Mouse (Mus musculus) liver, embryonic 14.5 days (tissue): ENCODE data around the gene Plcb2. TPM values are rescaled to one million over a fixed set of nuclear protein-coding genes. Genes with fewer than 3 reads are reported as not detected.

Experiments used
- ATAC-seq: fragments of 200-750 bp; cut with Nextera tagmentation; 2 replicates; pipeline ENCODE4 v1.8.0; 2017; ENCODE audit warnings: moderate number of reproducible peaks, mild to moderate bottlenecking, moderate library complexity; ENCODE audit not compliant: insufficient read depth
- DNase-seq, 3 experiments: peaks; one replicate each; pipeline ENCODE4 v3.0.0-alpha.2; 2012 to 2013; ENCODE audit warnings: low read depth in 3 of 3, low spot score in 3 of 3
- H3K27ac ChIP-seq: fragments of 300-500 bp; sonication (generic); 2 replicates; pipeline ENCODE4 v1.5.1; 2014; ENCODE audit warnings: moderate library complexity, mild to moderate bottlenecking, control low read depth, inconsistent platforms
- H3K27me3 ChIP-seq: fragments of 300-500 bp; sonication (generic); 2 replicates; pipeline ENCODE4 v1.6.1; 2014; ENCODE audit warnings: mild to moderate bottlenecking, low read length, moderate library complexity; ENCODE audit not compliant: control insufficient read depth, insufficient read depth
- H3K36me3 ChIP-seq: fragments of 300-500 bp; sonication (generic); replicated peaks from 2 replicates; pipeline ENCODE4 v1.6.1; 2014; ENCODE audit warnings: low read depth; ENCODE audit not compliant: control insufficient read depth, insufficient read depth
- H3K4me1 ChIP-seq, 2 experiments: fragments of 200-500 bp in 1 of 2; fragments of 300-500 bp in 1 of 2; sonication (generic) in 1 of 2; replicated peaks; 2 replicates each; pipeline ENCODE4 v1.6.1; 2012 to 2014; ENCODE audit warnings: antibody characterized with exemption in 1 of 2, inconsistent platforms in 1 of 2, low read length in 1 of 2; ENCODE audit not compliant: control insufficient read depth in 2 of 2, insufficient read depth in 2 of 2
- H3K4me2 ChIP-seq: fragments of 300-500 bp; sonication (generic); 2 replicates; pipeline ENCODE4 v1.6.1; 2014; ENCODE audit warnings: low read depth, mild to moderate bottlenecking, control low read depth, moderate library complexity
- H3K4me3 ChIP-seq, 2 experiments: fragments of 200-500 bp in 1 of 2; fragments of 300-500 bp in 1 of 2; sonication (generic) in 1 of 2; 2 replicates each; pipeline ENCODE4 v1.5.1; 2012 to 2014; ENCODE audit warnings: low read depth in 2 of 2, low read length in 2 of 2, mild to moderate bottlenecking in 2 of 2, control low read depth in 1 of 2, inconsistent platforms in 1 of 2, moderate library complexity in 1 of 2; ENCODE audit not compliant: insufficient read depth in 1 of 2
- H3K9ac ChIP-seq: fragments of 300-500 bp; sonication (generic); replicated peaks from 2 replicates; pipeline ENCODE4 v1.6.1; 2014; ENCODE audit warnings: mild to moderate bottlenecking, control low read depth, moderate library complexity
- H3K9me3 ChIP-seq: fragments of 300-500 bp; sonication (generic); 2 replicates; pipeline ENCODE4 v1.6.1; 2016; ENCODE audit warnings: low read length, mixed read lengths; ENCODE audit not compliant: control insufficient read depth
- CTCF ChIP-seq: IDR thresholded peaks from 2 replicates; pipeline ENCODE4 v1.5.1; 2016; ENCODE audit warnings: antibody characterized with exemption, low read depth, control low read depth
- EP300 ChIP-seq: IDR thresholded peaks from 2 replicates; pipeline ENCODE4 v1.6.1; 2016; ENCODE audit warnings: antibody characterized with exemption, low read depth
- WGBS: fragments of 180-500 bp; shearing (Covaris S2); extraction: QIAGEN DNeasy Blood & Tissue Kit; methylation state at CpG from one replicate; pipeline ENCODE4 v1.1.7; 2014; ENCODE audit not compliant: insufficient replicate concordance; 5-methylcytosine and 5-hydroxymethylcytosine counted together
- polyA plus RNA-seq, 2 experiments: library from polyadenylated mRNA; depleted of rRNA in 1 of 2; stranded (reverse) in 1 of 2; unstranded in 1 of 2; fragments of >200 nt; fragmentation: Nextera tagmentation in 1 of 2; extraction: Ambion mirVana in 1 of 2; gene quantifications; 2 replicates each; pipeline versions ENCODE4 v1.2.1 to v1.2.3; 2012 to 2014

The Plcb2 gene
- 2.6 and 3.1 TPM in 2 replicates for polyA plus RNA-seq (2012; rRNA removed)
- 1.5 and 1.7 TPM in 2 replicates for polyA plus RNA-seq (2014; fragmentation: Nextera tagmentation; extraction: Ambion mirVana)

GRCm38 (mm10) chr2:118728337-118728736, at the start of gene Plcb2:
Gene Plcb2 (minus strand): TSS chr2:118728438.
- Histone ChIP-seq H3K27me3 (no peaks in the 10 kb centered on the region), H3K4me1 (peaks cover 0 to 13% of the 10 kb centered on the region in 2 experiments; a peak in 2 of 4 replicates), H3K27ac (no peak within 1 kb of the TSS), H3K4me2 (peak within 1 kb of the TSS; percentile 7), H3K36me3 (no peaks in the 10 kb centered on the region), H3K9ac (no peak within 1 kb of the TSS), H3K4me3 (peak within 1 kb of the TSS; percentile 22 to 38; a peak in 3 of 4 replicates), H3K9me3 (no peaks in the 10 kb centered on the region)
- peak; percentile 27; the same call in 1 of the 2 replicates for ATAC-seq
- WGBS, result 9% methylated on average over 7 of the region's 7 CpGs
- DNase-seq, result no peak
- TF ChIP-seq EP300 (no peak), CTCF (no peak)

DNA sequence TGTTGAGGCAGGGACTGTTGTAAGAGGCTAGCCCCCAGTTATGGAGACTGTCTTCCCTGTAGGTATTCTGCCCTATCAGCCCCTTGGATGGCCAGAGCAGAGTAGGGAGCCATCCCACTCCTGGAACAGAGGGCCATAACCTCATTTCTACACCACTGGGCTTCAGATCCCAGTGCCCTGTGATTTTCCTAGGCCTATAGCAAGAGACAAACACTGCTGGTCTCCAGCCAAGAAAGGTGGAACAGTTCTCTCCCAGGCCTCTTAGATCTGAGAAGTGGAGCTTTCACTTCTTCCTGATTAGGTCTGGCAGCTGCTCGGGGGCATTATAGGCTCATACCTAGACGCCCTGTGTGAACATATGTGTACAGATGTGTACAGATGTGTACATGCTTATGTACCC, 48.1 kb upstream of the Plcb2 start:
- no peak overlapping the region for H3K4me2 ChIP-seq
- DNase-seq (no peak), ATAC-seq (no peak)
- WGBS, result 45% methylated on average over 2 of the region's 2 CpGs
- no peak overlapping the region for H3K9ac ChIP-seq
- no peak for TF ChIP-seq CTCF
- TF ChIP-seq EP300, result no peak
- H3K36me3 ChIP-seq, result no peaks in the 10 kb centered on the region
- H3K9me3 ChIP-seq, result no peaks in the 10 kb centered on the region
- peaks cover 7% of the 10 kb centered on the region for H3K27me3 ChIP-seq
- no peak overlapping the region for H3K27ac ChIP-seq
- no peak overlapping the region for H3K4me3 ChIP-seq
- peaks cover 3 to 6% of the 10 kb centered on the region in 2 experiments; a peak in 3 of 4 replicates for H3K4me1 ChIP-seq

GRCm38 (mm10) chr2:118775846-118776245, 47.6 kb upstream of the Plcb2 start:
- H3K9ac ChIP-seq, result no peak overlapping the region
- H3K4me1 ChIP-seq, result peaks cover 3 to 6% of the 10 kb centered on the region in 2 experiments; a peak in 3 of 4 replicates
- no peak for ATAC-seq
- no peak overlapping the region for H3K27ac ChIP-seq
- no peak for DNase-seq
- WGBS, result 65% methylated on average over 4 of the region's 4 CpGs
- H3K4me3 ChIP-seq, result no peak overlapping the region
- no peaks in the 10 kb centered on the region for H3K36me3 ChIP-seq
- no peaks in the 10 kb centered on the region for H3K9me3 ChIP-seq
- peaks cover 7% of the 10 kb centered on the region for H3K27me3 ChIP-seq
- TF ChIP-seq EP300 (no peak), CTCF (no peak)
- no peak overlapping the region for H3K4me2 ChIP-seq

GRCm38 (mm10) chr2:118775396-118775795, 47.2 kb upstream of the Plcb2 start:
- peaks cover 3 to 6% of the 10 kb centered on the region in 2 experiments; a peak in 3 of 4 replicates for H3K4me1 ChIP-seq
- no peak overlapping the region for H3K9ac ChIP-seq
- ATAC-seq (no peak), DNase-seq (no peak)
- WGBS, result 46% methylated on average over 1 of the region's 1 CpGs
- H3K4me3 ChIP-seq, result no peak overlapping the region
- no peak overlapping the region for H3K27ac ChIP-seq
- no peaks in the 10 kb centered on the region for H3K9me3 ChIP-seq
- no peak for TF ChIP-seq CTCF
- no peak for TF ChIP-seq EP300
- H3K4me2 ChIP-seq, result no peak overlapping the region
- H3K36me3 ChIP-seq, result no peaks in the 10 kb centered on the region
- H3K27me3 ChIP-seq, result peaks cover 3% of the 10 kb centered on the region

DNA sequence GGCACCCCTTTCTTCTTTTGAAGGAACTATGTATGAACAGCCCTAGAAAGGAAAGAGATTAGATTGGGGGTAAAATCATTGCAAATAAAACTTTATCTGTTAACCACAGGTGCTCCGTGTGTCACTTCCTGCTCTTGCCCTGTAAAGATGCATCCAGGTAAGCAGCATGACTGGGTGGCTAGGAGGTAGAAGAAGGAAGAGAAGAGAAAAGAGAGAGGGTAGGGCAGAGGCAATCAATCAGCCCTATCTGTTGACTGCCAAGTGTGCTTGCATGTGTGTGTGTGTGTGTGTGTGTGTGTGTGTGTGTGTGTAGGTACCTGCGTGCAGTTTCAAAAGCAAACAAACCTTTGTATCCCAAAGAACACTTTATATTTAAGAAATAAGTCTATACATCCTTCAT, 46.3 kb upstream of the Plcb2 start:
- ATAC-seq (no peak), DNase-seq (no peak)
- Histone ChIP-seq H3K36me3 (no peaks in the 10 kb centered on the region), H3K9ac (no peak overlapping the region), H3K27ac (no peak overlapping the region), H3K4me2 (no peak overlapping the region), H3K4me3 (no peak overlapping the region), H3K4me1 (peaks cover 3 to 4% of the 10 kb centered on the region in 2 experiments; a peak in 3 of 4 replicates), H3K9me3 (no peaks in the 10 kb centered on the region), H3K27me3 (no peaks in the 10 kb centered on the region; the same call in 1 of the 2 replicates)
- 56% methylated on average over 2 of the region's 2 CpGs for WGBS
- no peak for TF ChIP-seq EP300
- TF ChIP-seq CTCF, result no peak
